Mouse (Mus musculus) layer of hippocampus, adult 9-10 months (tissue): ENCODE data around the gene Smim20.

Experiments
- DNase-seq: peaks from one replicate; pipeline ENCODE4 v3.0.0; 2022; ENCODE audit warnings: low spot score

The Smim20 gene

DNA sequence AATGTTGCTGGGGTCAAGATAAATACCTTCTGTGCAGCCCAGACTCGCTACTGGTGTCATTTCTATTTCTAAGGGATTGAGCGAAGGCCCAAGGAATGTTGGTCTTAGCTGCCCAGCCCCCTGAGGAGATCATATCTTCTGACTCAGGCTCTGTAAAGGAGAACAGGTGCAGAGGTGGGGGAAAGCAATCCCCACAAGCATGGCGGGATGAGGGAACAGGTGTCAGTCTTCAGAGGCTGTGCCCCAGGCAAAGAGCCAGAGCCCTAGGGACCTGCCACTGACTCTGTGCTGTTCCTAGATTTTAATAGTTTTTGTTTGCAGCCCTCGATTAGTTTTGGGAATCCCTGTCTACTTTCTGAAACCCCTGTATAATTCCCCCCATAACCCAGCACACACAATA lies 702 bp upstream of the Smim20 start:
- DNase-seq = no peak

- DNase-seq = no peak
These were observed 1.3 kb downstream of the Smim20 start for GRCm38 (mm10) chr5:53268095-53268692.

DNA sequence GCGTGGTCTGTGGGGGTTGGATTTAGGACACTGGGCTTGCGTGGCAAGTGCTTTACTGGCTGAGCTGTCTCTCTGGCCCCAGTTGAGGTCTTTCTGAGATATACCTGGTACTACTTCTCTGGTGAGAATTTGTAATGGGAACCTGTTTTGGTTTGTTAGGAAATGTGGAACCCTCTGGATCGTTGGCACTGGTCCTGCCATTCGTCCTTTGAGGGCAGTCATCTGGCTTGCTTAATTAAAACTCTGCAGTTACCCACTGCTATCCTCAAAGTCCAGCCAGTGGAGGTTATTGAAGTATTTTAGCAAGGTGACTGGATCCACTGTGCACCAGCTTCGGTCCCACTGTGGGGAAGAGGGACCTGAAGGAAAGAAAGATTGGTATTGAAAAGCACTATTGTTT lies 2.9 kb downstream of the Smim20 start:
- no peak for DNase-seq

DNA sequence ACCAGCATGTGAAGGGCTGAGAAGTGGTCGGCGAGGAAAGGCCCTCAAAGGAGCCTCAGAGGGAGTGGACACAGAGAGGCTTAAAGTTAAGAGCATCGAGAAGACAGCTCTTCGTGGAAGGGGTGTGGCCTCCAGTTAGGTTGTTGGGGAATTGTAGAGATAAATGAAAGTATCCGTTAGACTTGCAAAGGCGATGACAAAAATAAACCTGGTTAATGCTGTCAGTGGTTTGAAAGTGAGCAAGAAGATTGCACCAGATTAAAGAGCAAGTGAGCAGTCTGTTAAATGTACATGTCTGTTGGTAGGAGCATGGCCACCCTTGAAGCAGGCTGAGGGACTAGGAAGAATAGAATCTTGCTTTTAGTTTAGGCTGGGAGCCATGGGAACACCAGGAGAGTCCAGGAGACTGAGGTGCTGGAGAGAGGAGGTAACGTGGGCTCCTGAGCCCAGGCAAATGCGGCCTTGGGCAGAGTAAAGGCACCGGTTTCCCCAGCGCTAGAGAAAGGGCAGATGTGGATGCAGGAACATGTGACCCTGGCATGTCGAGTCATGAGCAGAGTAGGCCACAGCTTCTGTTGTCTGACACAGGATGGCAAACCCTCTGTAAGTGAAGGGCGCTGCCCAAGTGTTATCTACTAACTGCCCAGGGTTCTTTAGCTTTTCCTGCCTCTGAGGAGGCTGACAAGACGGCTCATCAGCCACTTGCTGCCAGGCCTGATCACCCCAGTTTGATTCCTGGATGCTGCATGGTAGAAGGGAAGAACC lies 4.2 kb downstream of the Smim20 start:
- DNase-seq = no peak

DNA sequence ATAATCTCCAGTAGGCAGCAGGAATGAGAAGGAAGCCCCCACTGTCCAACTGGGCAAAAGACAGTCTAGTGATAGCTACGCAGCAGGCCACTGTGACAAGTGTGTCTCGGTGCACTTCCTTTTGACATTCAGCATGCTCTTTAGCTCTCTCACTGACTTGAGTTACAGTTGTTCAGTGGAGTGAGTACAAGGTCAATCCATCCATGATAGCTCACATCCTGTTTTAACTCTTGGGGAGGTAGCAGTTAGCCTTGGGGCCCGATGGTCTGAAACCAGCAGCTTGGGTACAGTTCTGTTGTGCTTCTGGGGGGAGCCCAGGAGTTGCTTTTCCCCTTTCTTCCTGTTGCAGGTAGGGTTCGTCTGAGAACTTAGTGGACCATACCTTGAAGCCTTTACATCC lies 5.7 kb downstream of the Smim20 start:
- DNase-seq = no peak

- no peak for DNase-seq
These were observed 7.0 kb downstream of the Smim20 start for GRCm38 (mm10) chr5:53273699-53274430.

- no peak for DNase-seq
These were observed 8.0 kb downstream of the Smim20 start for GRCm38 (mm10) chr5:53274811-53275355.

GRCm38 (mm10) chr5:53275376-53275775 lies 8.5 kb downstream of the Smim20 start:
- DNase-seq = no peak

- no peak for DNase-seq
These were observed 9.7 kb downstream of the Smim20 start for GRCm38 (mm10) chr5:53276470-53277022.

- no peak for DNase-seq
These were observed 10.9 kb downstream of the Smim20 start for GRCm38 (mm10) chr5:53277716-53278263.

GRCm38 (mm10) chr5:53279216-53279813 lies 12.4 kb downstream of the Smim20 start:
- no peak for DNase-seq

DNA sequence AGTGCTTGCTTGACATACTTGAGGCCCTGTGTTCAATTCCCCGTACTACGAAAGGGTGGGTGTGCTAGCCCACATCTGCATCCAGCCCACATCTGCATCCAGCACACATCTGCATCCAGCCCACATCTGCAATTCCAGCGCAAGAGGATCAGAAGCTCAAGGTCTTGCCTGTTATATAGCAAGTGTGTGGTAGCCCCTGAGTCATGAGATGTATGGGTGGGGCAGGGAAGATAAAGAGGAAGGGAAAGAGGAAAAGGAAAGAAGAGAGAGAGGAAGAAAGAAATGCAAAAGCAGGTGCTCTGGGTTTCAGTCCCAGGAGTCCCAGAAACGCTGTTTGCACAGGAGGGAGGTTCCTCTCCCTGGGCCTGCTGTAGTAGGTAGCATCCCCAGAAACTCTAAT lies 15.6 kb downstream of the Smim20 start:
- no peak for DNase-seq

DNA sequence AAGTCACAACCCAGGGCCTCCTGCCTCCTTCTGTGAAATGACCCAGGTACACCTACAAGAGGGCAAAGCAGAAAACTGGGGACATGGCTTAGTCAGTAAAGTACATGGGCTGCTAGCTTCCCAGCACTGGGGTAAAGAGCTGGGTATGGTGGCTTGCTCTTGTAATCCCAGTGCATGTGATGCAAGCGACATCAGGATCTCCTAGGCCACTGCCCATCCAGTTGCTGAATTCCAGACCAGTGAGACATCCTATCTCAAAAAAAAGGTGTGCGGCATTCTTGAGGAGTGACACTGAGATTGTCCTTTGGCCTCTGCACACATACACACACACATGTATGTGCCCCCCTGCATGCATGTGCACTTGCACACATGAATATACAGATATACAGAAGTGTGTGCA lies 19.5 kb downstream of the Smim20 start:
- DNase-seq = no peak

DNA sequence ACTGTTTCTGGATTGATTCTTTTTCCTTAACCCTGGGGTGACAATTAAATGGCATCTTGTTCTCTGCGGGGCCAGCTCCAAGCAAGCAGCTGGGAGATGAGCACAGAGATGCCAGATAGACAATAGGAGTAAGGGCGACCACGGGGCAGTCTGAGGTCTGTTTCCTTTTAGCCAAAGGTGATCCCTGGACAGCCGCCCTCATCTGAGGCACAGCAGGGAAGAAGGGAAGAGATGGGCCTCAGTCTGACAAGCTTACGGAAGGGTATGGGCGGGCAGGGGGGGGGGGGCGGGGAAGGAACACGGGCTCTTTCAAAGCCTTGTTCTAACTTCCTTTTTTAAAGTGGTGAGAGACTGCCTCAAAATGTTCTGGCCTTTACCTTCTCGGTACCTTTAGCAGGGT lies 22.6 kb downstream of the Smim20 start:
- DNase-seq = no peak

- no peak for DNase-seq
These were observed 27.7 kb downstream of the Smim20 start for GRCm38 (mm10) chr5:53294627-53295026.

DNA sequence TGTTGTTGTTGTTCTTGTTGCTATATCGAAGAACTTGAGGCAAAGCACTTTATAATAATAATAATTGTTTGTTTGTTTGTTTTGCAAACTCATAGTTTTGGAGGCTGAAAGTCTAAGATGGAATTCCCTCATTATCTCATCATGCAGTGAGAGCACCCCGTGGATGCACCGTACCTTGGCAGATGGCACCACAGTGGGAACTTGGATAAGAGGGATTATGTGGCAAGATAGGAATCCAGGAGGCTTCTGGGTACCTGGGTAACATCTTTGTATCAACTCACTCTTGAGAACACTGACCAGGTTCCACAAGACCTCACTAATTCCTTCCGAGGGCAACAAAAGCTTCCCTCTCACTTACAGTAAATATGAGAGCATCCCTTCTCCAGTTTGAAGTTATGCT lies 30.1 kb downstream of the Smim20 start:
- DNase-seq = no peak

- DNase-seq = no peak
These were observed 34.6 kb downstream of the Smim20 start for GRCm38 (mm10) chr5:53301496-53301895.

DNA sequence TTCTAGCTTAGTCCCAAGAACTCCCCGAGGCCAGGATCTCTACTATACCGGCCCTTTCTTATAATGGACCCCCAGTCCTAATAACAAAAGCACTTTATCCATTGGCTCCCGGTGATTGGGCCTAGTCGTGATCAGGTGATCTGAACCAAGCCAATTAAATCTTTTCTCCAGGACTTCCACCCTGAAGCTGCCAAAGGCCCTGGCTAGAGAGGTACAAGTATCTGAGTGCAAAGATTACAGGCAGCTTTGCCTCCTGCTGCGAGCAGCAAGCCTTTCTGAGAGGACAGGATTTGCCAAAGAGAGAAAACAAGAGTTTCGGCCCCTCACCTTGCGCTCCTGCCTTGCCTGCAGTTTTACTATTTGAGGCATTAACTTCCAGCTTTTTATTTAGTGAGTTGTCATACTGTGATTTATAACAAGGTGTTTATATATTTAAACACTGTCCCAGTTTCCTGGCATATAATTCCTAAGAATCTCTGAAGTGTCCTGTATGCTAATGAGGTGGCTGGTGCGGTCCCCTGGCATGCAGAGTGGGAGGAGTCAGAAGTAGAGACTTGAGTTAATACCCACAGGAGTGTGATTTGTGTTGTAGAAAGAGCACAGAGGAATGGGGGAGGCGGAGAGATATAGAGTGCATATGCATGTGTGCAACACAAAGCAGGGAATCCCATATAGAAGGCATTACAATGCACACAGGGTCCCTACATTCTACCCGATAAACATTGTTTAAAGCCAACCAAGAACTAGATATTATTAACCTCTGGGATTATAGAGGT lies 36.2 kb downstream of the Smim20 start:
- DNase-seq = no peak

DNA sequence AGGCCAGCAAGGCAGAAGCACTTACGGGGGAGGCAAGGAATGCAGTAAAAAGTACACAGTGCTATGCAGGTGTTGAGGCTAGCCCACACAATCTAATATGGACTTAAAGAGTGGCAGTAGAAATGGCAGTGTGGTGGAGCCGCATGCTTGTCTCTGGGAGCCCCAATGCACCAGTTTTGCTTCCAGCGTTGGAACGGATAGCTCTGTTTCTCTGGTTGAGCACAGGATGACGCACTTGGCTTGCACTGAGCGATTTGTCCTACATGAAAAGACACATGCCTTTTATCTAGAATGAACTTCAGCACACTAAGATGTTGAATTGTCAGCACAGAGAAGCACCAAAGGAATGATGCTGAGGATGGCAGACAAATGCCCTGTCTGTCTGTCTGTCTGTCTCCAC lies 37.1 kb downstream of the Smim20 start:
- no peak for DNase-seq

DNA sequence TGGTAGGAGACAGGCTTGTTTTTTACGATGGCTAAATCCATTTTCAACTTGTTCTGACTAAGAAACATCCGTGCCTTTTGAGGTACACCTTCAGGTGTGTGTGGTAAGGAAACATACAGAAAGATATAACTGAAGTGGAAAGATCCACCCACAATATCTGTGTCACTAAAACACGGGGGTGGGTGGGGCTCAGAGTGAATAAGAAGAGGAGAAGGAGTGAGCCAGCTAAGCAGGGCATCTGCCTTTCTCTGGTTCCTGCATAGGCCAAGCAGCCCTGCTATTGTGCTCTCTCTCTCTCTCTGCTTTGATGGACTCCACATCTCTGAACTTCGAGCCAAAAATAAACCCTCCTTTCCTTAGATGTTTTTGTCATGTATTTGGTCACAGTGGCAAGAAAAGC lies 38.1 kb downstream of the Smim20 start:
- DNase-seq = no peak

DNA sequence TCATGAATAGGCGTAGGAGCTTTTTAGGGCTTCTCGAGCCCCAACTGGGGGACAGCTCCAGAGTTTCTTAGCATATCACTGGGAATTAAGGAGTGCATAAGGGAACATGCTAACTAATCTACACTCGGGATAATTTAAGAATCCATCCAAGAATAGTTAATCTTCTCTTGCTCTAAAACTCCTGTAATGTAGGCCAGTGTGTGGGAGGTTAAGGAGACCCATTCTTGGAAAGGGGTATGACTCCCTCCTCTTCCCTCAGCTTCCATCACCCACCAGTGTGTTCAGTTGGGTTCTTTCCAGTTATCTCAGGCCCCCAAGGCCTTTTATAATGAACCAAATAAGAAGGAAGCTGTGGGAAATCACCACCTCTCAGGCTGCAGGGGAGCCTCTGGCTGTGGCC lies 40.0 kb downstream of the Smim20 start:
- DNase-seq = no peak
